Mouse (Mus musculus) cerebellum, postnatal 4 days (tissue): ENCODE results near the gene Ric1.

Experiments
- DNase-seq, 2 experiments: peaks; one replicate each; pipeline ENCODE4 v3.0.0; 2022; ENCODE audit warnings: low spot score in 2 of 2, mixed read lengths in 1 of 2

Gene Ric1

GRCm38 (mm10) chr19:29521637-29522435, at the start of gene Ric1:
Gene Ric1 (plus strand): TSS chr19:29522282.
- peak; percentile 66 to 87 for DNase-seq

GRCm38 (mm10) chr19:29472424-29472823, 49.7 kb upstream of the Ric1 start:
- no peak for DNase-seq

DNA sequence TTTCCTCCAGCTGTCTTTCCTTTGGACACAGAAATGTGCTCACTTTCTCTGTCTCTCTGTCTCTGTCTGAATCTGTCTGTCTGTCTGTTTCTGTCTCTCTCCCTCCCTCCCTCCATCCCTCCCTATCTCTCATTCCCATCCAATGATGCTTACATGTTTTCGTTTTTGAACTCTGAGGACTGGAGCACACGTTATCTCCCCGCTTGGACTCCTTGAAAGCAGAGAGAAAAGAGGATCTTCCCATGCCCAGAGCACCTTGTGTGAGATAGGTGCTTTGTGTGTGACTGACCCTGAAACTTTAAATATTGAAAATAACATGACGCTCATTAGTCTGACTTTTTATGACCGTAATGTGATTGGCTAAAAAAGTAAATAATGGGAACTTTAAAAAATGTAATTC, 49.1 kb upstream of the Ric1 start:
- no peak for DNase-seq

DNA sequence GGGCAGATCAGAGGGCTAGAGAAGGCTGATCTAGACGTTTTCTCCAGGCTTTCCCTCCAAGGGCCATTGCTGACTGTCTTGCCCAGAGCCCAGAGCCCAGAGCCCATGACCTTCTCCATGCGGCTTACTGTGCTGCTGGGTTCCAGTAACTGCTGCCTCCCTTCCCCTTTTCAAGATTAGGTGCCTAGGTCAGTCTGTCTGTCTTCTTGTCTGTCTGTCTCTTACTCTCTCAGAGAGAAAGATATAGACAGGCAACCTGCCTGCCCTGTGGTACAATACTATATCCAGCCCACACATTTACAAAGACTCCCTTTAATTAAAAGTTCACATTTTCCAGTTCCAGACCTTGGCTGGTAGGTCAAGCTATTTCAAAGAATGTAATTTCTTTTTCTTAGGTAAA, 47.3 kb upstream of the Ric1 start:
- DNase-seq = no peak

GRCm38 (mm10) chr19:29475210-29475620, 46.9 kb upstream of the Ric1 start:
- no peak for DNase-seq

- no peak for DNase-seq
These were observed 43.5 kb upstream of the Ric1 start for GRCm38 (mm10) chr19:29478598-29478997.

- DNase-seq = no peak
These were observed 40.5 kb upstream of the Ric1 start for GRCm38 (mm10) chr19:29481578-29481977.

- no peak for DNase-seq
These were observed 39.9 kb upstream of the Ric1 start for GRCm38 (mm10) chr19:29482148-29482547.

- no peak for DNase-seq
These were observed 39.4 kb upstream of the Ric1 start for GRCm38 (mm10) chr19:29482637-29483036.

DNA sequence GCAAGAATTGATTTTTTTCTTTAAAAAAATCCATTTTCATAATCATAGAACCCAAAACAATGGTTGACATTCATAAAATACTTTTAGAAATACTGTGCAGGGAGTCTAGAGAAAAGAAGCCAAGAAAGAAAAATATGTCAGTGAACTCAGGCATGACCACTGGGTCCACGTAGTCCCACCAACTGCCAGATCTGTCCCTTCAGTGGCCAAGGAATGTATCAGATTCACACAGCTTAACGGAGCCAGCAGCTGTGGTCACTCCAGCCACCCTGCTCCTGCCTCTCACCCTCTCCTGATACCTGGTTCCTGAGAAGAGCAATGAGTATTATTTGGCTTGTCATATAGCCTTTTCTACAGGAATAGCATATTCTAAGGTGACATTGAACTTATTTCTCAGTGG, 38.7 kb upstream of the Ric1 start:
- DNase-seq = no peak

DNA sequence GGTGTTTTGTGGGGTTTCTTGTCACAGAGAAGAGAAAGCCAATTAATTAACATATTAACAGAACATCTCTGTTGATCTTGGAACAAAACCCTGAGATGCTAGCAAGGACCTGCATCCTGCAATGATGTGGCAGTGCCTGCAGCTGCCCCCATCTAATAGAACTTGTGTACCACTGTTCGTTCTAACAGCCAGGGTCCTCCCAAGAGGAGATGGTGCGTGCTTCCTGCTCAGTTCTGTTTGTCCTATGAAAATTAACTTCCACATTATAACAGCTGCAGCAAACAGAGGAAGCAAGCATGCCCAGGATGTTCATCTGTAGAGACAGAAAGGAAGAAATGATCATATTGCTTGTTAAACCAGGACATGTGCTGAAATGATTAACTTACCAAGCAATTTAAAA, 37.5 kb upstream of the Ric1 start:
- DNase-seq = no peak

DNA sequence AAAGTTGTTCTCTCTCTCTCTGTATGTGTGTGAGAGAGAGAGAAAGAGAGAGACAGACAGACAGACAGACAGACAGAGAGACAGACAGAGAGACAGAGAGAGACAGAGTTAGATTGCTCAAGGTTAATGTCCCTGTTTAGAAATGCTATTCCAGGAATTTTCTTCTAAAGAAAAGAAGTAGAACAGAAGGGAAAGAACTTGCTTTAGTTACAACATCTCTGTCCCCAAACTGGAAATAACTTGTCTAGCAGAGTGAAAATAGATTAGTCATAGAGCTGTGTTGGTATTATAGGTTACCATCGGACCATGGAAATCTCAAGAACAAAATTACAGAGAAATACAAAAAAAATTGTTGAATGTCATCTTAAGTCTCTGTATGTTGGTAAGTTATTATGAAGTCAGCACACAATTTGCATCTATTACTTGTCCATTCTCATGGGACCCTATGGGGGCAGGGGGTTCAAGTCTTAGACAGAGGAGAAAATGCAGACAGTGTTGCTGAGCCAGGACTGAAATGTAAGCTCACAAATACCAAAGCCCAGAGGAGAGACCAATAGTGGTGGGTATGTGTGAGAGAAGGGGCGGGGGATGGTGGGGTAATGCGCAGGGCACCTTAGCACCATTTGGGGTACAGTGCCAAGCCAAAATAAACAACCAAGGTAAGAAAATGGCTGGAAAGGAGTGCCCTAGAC, 36.7 kb upstream of the Ric1 start:
- DNase-seq = no peak

DNA sequence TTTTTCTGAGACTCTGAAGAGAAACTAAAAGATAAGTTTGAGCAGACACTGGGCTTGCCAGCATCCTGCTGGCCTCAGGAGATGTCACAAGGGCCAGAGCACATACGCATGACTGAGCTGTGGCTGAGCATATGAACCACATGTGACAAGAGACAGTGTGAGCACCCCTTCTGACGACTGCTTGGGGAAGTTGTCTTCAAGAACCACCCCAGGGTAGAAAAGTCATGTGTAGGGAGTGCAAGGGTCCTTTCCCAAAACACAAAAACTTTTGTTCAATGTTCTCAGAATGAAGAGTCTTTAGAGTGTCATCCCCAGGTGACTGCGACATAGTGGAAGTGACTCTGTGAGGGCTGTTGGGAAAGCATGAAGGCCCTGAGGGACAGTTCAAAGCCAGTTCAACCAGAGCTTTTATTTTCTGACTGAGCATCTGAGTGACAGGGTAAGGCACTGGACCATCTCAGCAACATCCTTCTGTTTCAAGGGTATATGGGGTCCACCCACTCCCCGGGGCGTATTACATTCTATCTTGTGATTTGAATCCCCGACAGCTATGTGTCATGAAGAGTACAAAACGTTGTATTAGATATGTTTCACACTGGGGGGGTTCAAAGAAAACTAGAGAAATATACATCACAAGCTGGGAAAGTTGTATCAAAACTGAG, 35.4 kb upstream of the Ric1 start:
- DNase-seq = no peak

DNA sequence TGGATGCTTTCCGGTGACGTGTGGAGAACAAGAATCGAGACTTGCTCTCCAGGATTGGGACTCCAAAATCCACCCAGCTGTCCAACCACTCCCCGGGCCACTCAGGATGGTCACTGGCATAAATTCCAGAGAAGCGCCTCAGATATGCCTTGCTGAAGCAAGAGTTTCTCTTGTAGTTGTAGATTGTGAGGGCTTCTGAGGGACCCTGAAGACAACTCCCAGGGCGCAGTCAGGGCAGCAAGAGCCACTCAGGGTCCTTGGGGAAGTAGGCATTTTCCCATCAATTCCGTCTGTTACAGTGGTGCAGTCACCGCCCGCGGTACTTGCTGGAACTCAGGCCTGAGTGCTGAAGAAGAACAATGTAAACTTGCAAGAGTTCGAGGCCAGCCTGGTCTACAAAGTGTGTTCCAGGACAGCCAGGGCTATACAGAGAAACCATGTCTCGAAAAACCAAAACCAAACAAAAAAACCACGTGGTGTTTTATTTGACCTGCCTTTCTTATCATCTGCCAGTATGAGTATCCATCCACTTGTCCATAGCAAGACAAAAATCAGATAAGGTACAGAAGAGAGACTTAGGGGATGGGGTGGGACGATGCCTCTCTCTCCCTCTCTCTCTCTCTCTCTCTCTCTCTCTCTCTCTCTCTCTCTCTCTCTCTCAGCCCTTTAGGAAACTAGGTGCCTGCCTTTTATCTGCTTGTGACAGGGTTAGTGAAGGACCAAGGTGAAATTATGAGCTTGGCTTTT, 34.6 kb upstream of the Ric1 start:
- DNase-seq = no peak

- no peak for DNase-seq
These were observed 34.0 kb upstream of the Ric1 start for GRCm38 (mm10) chr19:29488073-29488390.

GRCm38 (mm10) chr19:29488420-29488819, 33.7 kb upstream of the Ric1 start:
- DNase-seq = no peak

- DNase-seq = no peak
These were observed 32.2 kb upstream of the Ric1 start for GRCm38 (mm10) chr19:29489785-29490284.

GRCm38 (mm10) chr19:29491467-29491866, 30.6 kb upstream of the Ric1 start:
- DNase-seq = no peak

DNA sequence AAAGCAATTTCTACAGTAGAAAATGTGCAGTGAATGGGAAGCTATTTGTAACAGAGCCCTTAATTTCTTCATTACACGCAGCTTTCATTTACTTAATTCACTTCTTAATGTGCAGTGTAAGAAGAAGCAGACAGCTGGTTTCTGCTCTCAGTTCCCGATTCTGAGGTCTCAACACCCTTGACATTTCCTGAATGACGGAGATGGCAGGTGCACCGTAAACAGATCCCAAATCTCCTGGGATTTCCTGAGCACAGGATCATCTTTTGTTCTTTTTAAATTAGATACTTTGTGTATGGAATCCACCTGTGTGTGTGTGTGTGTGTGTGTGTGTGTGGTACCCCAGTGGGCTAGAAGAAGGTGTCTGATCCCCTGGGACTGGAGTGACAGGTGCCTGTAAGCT, 27.6 kb upstream of the Ric1 start:
- DNase-seq = no peak

GRCm38 (mm10) chr19:29496001-29496597, 26.0 kb upstream of the Ric1 start:
- no peak for DNase-seq

DNA sequence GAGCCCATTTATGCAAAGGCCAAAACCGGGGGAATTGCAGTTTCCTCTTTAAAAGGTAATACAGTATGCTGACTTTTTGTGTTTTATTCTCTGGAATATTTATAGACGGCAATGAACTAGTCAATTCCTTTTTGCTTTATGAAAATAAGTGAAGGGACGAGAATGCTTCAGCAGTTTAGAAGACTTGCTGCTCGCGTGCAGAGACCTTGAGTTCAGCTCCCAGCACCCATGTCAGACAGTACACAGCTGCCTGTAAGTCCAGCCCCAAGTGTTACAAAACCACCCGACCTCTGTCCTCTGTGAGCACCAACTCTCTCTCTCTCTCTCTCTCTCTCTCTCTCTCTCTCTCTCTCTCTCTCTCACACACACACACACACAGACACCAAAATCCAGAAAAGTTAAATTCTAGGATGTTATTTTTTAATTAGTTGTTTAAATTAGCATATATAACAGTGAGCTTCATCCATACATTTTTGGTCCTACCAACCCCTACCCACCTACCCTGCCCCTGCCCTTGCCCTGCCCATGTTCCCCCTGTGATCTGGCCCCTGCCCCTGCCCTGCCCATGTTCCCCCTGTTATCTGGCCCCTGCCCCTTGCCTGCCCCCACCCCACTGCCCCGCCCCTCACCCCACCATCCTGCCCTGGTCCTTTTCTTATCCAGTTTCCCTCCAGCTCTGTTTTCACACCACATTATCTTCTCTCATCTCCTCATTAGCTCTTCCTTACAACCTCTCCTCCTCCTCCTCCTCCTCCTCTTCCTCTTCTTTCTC, 25.1 kb upstream of the Ric1 start:
- DNase-seq = no peak
